Mouse (Mus musculus): Measurements from ENCODE around the gene Vstm2l. TPM values are rescaled to one million over a fixed set of nuclear protein-coding genes. Genes with fewer than 3 reads are reported as not detected.

Vstm2l gene
- polyA plus RNA-seq, 2 experiments from 2014 or later = not detected

Other genes with a start within 250 kb of the Vstm2l start
- 10 to 100 TPM; 64.0 to 74.3 TPM for gene Ctnnbl1, start 177.3 kb upstream of the Vstm2l start, polyA plus RNA-seq (2017; shearing (Covaris generic))
- gene Tti1, start 113.8 kb downstream of the Vstm2l start, polyA plus RNA-seq (2017; shearing (Covaris generic)) = 10 to 100 TPM; 22.3 to 26.4 TPM
- gene Rprd1b, start 113.8 kb downstream of the Vstm2l start, polyA plus RNA-seq (2017; shearing (Covaris generic)) = 10 to 100 TPM; 17.8 to 24.9 TPM
- gene Tgm2, start 231.8 kb downstream of the Vstm2l start, polyA plus RNA-seq (2017; shearing (Covaris generic)) = 1 to 10 TPM; 2.1 to 5.4 TPM